Mouse (Mus musculus): ENCODE results near the gene Rap1gap2. TPM values are rescaled to one million over a fixed set of nuclear protein-coding genes. Genes with fewer than 3 reads are reported as not detected.

The Rap1gap2 gene
- total RNA-seq, 2 experiments from 2014 or later, result 8.2 to 10.9 TPM

GRCm38 (mm10) chr11:74352550-74352949 lies 258.2 kb downstream of the Rap1gap2 start, which contains the start of gene Olfr411:
TSS of gene Olfr411 (minus strand) at chr11:74352650.
- DNase-seq (ENCODE audit: low spot score in 2 of 2), result no peak

GRCm38 (mm10) chr11:74337931-74338330 lies 272.8 kb downstream of the Rap1gap2 start, which contains the start of gene Olfr410:
TSS of gene Olfr410 (minus strand) at chr11:74338031.
- DNase-seq (ENCODE audit: low spot score in 2 of 2), result no peak

Other genes starting within 250 kb of the Rap1gap2 start
- not detected for gene Olfr412, start 248.8 kb downstream of the Rap1gap2 start, total RNA-seq (2021)
- 1 to 10 TPM; 3.0 to 3.7 TPM for gene Ccdc92b, start 8.7 kb upstream of the Rap1gap2 start, total RNA-seq (2021)
- gene Cluh, start 38.6 kb upstream of the Rap1gap2 start, total RNA-seq (2021), result 100 to 1,000 TPM; 203 to 205 TPM
- gene Pafah1b1, start 113.8 kb upstream of the Rap1gap2 start, total RNA-seq (2021), result 100 to 1,000 TPM; 185 to 188 TPM
- gene Mettl16, start 159.9 kb upstream of the Rap1gap2 start, total RNA-seq (2021), result 10 to 100 TPM; 30.8 to 42.7 TPM
- gene Mnt, start 220.0 kb upstream of the Rap1gap2 start, total RNA-seq (2021), result 10 to 100 TPM; 18.3 to 28.9 TPM

Data from adrenal gland, adult 18-20 months (tissue).